Mouse (Mus musculus): ENCODE measurements around the gene Nek6.

Gene Nek6

GRCm38 (mm10) chr2:38509004-38509719 lies 2.3 kb upstream of the Nek6 start:
- no peak for DNase-seq (ENCODE audit: extremely low read depth, low read depth)

GRCm38 (mm10) chr2:38510120-38510519 lies 1.3 kb upstream of the Nek6 start:
- no peak for DNase-seq (ENCODE audit: extremely low read depth, low read depth)

- no peak for DNase-seq (ENCODE audit: extremely low read depth, low read depth)
Observed at GRCm38 (mm10) chr2:38512308-38513182, 1.1 kb downstream of the Nek6 start.

GRCm38 (mm10) chr2:38513183-38513529 lies 1.7 kb downstream of the Nek6 start:
- DNase-seq (ENCODE audit: extremely low read depth, low read depth): no peak

GRCm38 (mm10) chr2:38514411-38514810 lies 3.0 kb downstream of the Nek6 start:
- no peak for DNase-seq (ENCODE audit: extremely low read depth, low read depth)

GRCm38 (mm10) chr2:38515446-38515845 lies 4.0 kb downstream of the Nek6 start:
- no peak for DNase-seq (ENCODE audit: extremely low read depth, low read depth)

- DNase-seq (ENCODE audit: extremely low read depth, low read depth): no peak
Observed at GRCm38 (mm10) chr2:38516471-38516870, 5.0 kb downstream of the Nek6 start.

GRCm38 (mm10) chr2:38517045-38517444 lies 5.6 kb downstream of the Nek6 start:
- DNase-seq (ENCODE audit: extremely low read depth, low read depth): no peak

- no peak for DNase-seq (ENCODE audit: extremely low read depth, low read depth)
Observed at GRCm38 (mm10) chr2:38518719-38519118, 7.3 kb downstream of the Nek6 start.

- no peak for DNase-seq (ENCODE audit: extremely low read depth, low read depth)
Observed at GRCm38 (mm10) chr2:38519934-38520333, 8.5 kb downstream of the Nek6 start.

- DNase-seq (ENCODE audit: extremely low read depth, low read depth): no peak
Observed at GRCm38 (mm10) chr2:38521618-38522017, 10.2 kb downstream of the Nek6 start.

GRCm38 (mm10) chr2:38522354-38522753 lies 10.9 kb downstream of the Nek6 start:
- no peak for DNase-seq (ENCODE audit: extremely low read depth, low read depth)

- DNase-seq (ENCODE audit: extremely low read depth, low read depth): no peak
Observed at GRCm38 (mm10) chr2:38523781-38524445, 12.5 kb downstream of the Nek6 start.

- DNase-seq (ENCODE audit: extremely low read depth, low read depth): no peak
Observed at GRCm38 (mm10) chr2:38525034-38525433, 13.6 kb downstream of the Nek6 start.

- DNase-seq (ENCODE audit: extremely low read depth, low read depth): no peak
Observed at GRCm38 (mm10) chr2:38529582-38530152, 18.2 kb downstream of the Nek6 start.

- DNase-seq (ENCODE audit: extremely low read depth, low read depth): no peak
Observed at GRCm38 (mm10) chr2:38530955-38531381, 19.5 kb downstream of the Nek6 start.

- peak; percentile 66 for DNase-seq (ENCODE audit: extremely low read depth, low read depth)
Observed at GRCm38 (mm10) chr2:38533322-38533721, 21.9 kb downstream of the Nek6 start.

- no peak for DNase-seq (ENCODE audit: extremely low read depth, low read depth)
Observed at GRCm38 (mm10) chr2:38533767-38534166, 22.3 kb downstream of the Nek6 start.

GRCm38 (mm10) chr2:38534241-38534940 lies 22.9 kb downstream of the Nek6 start:
- no peak for DNase-seq (ENCODE audit: extremely low read depth, low read depth)

GRCm38 (mm10) chr2:38535051-38535450 lies 23.6 kb downstream of the Nek6 start:
- DNase-seq (ENCODE audit: extremely low read depth, low read depth): no peak
